Mouse (Mus musculus): ENCODE data around the gene C130074G19Rik. TPM values are rescaled to one million over a fixed set of nuclear protein-coding genes. Genes with fewer than 3 reads are reported as not detected.

The C130074G19Rik gene
- polyA plus RNA-seq (2015; fragmentation: Nextera tagmentation; extraction: Ambion mirVana), result 0.97 and 1.0 TPM in 2 replicates

DNA sequence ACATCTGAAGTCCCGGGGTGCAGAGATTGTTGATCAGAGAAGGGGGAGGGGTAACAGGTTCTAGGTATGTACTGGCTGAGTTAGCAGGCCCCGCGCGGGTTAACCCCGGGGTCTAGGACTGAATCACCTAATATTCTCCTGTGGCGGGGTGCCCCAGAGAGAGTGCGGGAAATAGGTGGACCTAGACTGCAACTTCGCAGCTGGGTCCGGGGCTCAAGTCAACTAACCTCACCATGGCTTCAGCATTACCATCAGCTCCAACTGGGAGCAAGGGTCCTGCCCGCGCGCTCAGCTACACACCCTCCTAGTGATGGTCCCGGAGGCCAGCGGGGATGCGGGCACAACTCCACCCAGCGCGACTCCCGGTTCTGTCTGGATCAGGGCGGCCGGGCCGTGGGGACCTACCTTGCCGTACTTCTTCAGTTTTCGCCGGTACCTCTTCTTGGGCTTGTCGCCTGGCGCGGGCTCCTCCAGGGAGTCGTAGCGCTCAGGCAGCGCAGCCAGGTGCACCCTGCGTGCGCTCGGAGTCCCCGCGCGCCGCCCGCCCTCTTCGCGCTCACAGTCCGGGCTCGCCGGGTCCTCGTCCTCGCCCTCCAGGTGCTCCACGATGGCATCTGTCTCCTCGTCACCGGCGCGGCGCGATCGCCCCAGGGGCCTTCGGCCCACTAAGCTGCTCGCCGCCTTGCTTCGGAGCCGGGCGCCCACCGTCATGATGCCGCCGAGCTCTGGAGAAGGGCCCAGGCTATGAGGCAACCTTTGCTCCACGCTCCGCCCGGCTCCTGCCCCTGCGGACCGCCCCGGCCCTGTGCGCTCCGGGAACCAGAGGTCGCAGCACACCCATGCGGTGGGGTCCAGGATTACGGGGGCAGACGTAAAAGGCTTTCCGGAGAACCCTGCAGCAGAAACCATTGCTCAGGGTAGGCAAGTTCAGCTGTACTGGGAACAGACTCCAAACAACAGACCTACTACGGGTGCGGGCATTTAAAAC is at the start of gene C130074G19Rik:
Gene C130074G19Rik, minus strand, starts transcription at position 938 of the 988 bp plus-strand sequence.
- 3% methylated on average over 67 of the region's 77 CpGs for WGBS
- peak; percentile 52; the same call in 1 of the 2 replicates for ATAC-seq
- no peak within 1 kb of the TSS for H3K27ac ChIP-seq (ENCODE audit: low read depth, low read length)

DNA sequence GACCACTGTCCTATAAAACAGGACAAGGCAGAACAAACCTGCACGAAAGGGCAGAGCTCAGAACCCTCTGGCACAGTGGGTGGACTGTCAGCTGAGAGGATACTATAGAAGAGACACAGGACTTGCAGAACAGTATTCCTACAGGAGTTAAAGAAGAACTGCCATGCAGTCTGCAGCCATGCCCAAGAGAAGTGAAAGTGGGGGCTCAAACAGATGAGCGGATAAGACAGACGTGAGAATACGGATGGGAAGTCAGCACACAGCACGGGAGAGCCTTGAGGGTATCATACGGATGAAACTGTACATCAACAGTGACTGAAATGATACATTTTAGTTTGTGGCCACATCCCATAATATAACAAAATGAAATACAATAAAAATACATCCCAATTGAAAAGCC is 48.1 kb upstream of the C130074G19Rik start:
- Histone ChIP-seq H3K4me1 (ENCODE audit: control insufficient read depth, insufficient read depth, low read depth, low read length) (no peaks in the 10 kb centered on the region), H3K27me3 (replicated peaks; ENCODE audit: control insufficient read depth, insufficient read depth, low read length) (no peaks in the 10 kb centered on the region), H3K9me3 (ENCODE audit: control insufficient read depth, low read length) (no peaks in the 10 kb centered on the region), H3K4me2 (ENCODE audit: low read length) (no peak overlapping the region), H3K27ac (ENCODE audit: low read depth, low read length) (no peak overlapping the region), H3K4me3 (ENCODE audit: low read length) (no peak overlapping the region), H3K9ac (ENCODE audit: low read depth, low read length) (no peak overlapping the region), H3K36me3 (ENCODE audit: control insufficient read depth, insufficient read depth, low read length) (peaks cover 3% of the 10 kb centered on the region; the same call in 1 of the 2 replicates)
- no peak for ATAC-seq
- WGBS, result 75% methylated on average over 6 of the region's 6 CpGs

More for the DNA sequence above, at the start of gene C130074G19Rik:
- peaks cover 22% of the 10 kb centered on the region for H3K27me3 ChIP-seq (replicated peaks; ENCODE audit: control insufficient read depth, insufficient read depth, low read length)
- peak within 1 kb of the TSS; percentile 57 for H3K4me3 ChIP-seq (ENCODE audit: low read length)
- H3K4me1 ChIP-seq (ENCODE audit: control insufficient read depth, insufficient read depth, low read depth, low read length), result peaks cover 8% of the 10 kb centered on the region
- H3K36me3 ChIP-seq (ENCODE audit: control insufficient read depth, insufficient read depth, low read length), result no peaks in the 10 kb centered on the region
- H3K4me2 ChIP-seq (ENCODE audit: low read length), result peak within 1 kb of the TSS; percentile 95
- no peaks in the 10 kb centered on the region; the same call in 1 of the 2 replicates for H3K9me3 ChIP-seq (ENCODE audit: control insufficient read depth, low read length)
- H3K9ac ChIP-seq (ENCODE audit: low read depth, low read length), result peak within 1 kb of the TSS; percentile 67

- peaks cover 2% of the 10 kb centered on the region; the same call in 1 of the 2 replicates for H3K36me3 ChIP-seq (ENCODE audit: control insufficient read depth, insufficient read depth, low read length)
- no peak overlapping the region for H3K4me2 ChIP-seq (ENCODE audit: low read length)
- no peak overlapping the region for H3K27ac ChIP-seq (ENCODE audit: low read depth, low read length)
- H3K9ac ChIP-seq (ENCODE audit: low read depth, low read length), result no peak overlapping the region
- H3K4me1 ChIP-seq (ENCODE audit: control insufficient read depth, insufficient read depth, low read depth, low read length), result no peaks in the 10 kb centered on the region
- no peaks in the 10 kb centered on the region for H3K27me3 ChIP-seq (replicated peaks; ENCODE audit: control insufficient read depth, insufficient read depth, low read length)
- no peak overlapping the region for H3K4me3 ChIP-seq (ENCODE audit: low read length)
- no peaks in the 10 kb centered on the region for H3K9me3 ChIP-seq (ENCODE audit: control insufficient read depth, low read length)
- 71% methylated on average over 1 of the region's 1 CpGs for WGBS
- no peak for ATAC-seq
Measured at GRCm38 (mm10) chr1:184928382-184928781, 45.4 kb upstream of the C130074G19Rik start.

DNA sequence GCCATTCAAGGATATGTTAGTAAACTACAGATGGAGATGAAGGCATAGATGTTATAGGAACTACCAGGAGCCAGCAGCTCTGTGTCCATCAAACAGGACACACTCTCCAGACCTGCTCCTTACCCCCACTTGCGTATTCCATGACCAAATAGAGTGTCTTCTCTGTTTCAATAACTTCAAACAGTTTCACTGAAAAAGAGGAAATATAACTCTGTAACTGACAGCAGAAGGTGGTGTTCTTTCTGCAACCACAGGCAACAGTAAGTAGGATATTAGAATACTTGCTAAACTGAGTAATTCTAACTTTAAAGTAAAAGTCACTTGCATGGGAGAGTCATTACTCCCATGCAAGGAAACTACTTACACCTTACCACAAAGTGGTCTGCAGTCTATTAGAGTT is 44.9 kb upstream of the C130074G19Rik start:
- H3K4me2 ChIP-seq (ENCODE audit: low read length), result no peak overlapping the region
- no peaks in the 10 kb centered on the region for H3K27me3 ChIP-seq (replicated peaks; ENCODE audit: control insufficient read depth, insufficient read depth, low read length)
- H3K9me3 ChIP-seq (ENCODE audit: control insufficient read depth, low read length), result no peaks in the 10 kb centered on the region
- ATAC-seq, result no peak
- peaks cover 5% of the 10 kb centered on the region; the same call in 1 of the 2 replicates for H3K36me3 ChIP-seq (ENCODE audit: control insufficient read depth, insufficient read depth, low read length)
- no peak overlapping the region for H3K9ac ChIP-seq (ENCODE audit: low read depth, low read length)
- H3K4me1 ChIP-seq (ENCODE audit: control insufficient read depth, insufficient read depth, low read depth, low read length), result no peaks in the 10 kb centered on the region
- H3K27ac ChIP-seq (ENCODE audit: low read depth, low read length), result no peak overlapping the region
- WGBS, result 95% methylated on average over 1 of the region's 1 CpGs
- no peak overlapping the region for H3K4me3 ChIP-seq (ENCODE audit: low read length)

DNA sequence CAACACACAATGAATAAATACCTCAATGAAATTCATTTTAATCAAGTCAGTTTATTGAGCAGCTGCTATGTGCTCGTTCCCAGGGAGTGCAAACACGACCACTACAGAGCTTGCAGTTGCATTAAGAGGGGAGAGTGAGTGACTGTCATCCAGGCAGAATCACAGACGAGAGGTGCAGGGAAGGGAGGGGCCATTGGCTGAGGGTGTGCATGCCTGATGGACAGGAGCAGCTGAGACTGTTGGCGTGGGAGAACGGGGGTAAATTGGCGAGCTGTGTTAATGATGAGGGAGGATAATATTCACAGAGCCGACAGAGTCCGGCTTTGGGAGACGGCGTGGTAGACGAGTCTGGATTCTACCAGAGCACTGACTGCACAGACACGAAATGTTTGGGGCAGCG is 39.8 kb upstream of the C130074G19Rik start:
- ATAC-seq, result no peak
- H3K9ac ChIP-seq (ENCODE audit: low read depth, low read length), result no peak overlapping the region
- 77% methylated on average over 13 of the region's 13 CpGs for WGBS
- no peaks in the 10 kb centered on the region for H3K27me3 ChIP-seq (replicated peaks; ENCODE audit: control insufficient read depth, insufficient read depth, low read length)
- peaks cover 23% of the 10 kb centered on the region for H3K36me3 ChIP-seq (ENCODE audit: control insufficient read depth, insufficient read depth, low read length)
- H3K4me3 ChIP-seq (ENCODE audit: low read length), result no peak overlapping the region
- H3K4me1 ChIP-seq (ENCODE audit: control insufficient read depth, insufficient read depth, low read depth, low read length), result no peaks in the 10 kb centered on the region
- H3K9me3 ChIP-seq (ENCODE audit: control insufficient read depth, low read length), result no peaks in the 10 kb centered on the region
- H3K4me2 ChIP-seq (ENCODE audit: low read length), result no peak overlapping the region
- H3K27ac ChIP-seq (ENCODE audit: low read depth, low read length), result no peak overlapping the region

GRCm38 (mm10) chr1:184920057-184920456 is 37.0 kb upstream of the C130074G19Rik start:
- Histone ChIP-seq H3K4me2 (ENCODE audit: low read length) (no peak overlapping the region), H3K36me3 (ENCODE audit: control insufficient read depth, insufficient read depth, low read length) (peaks cover 25% of the 10 kb centered on the region), H3K4me1 (ENCODE audit: control insufficient read depth, insufficient read depth, low read depth, low read length) (no peaks in the 10 kb centered on the region), H3K4me3 (ENCODE audit: low read length) (no peak overlapping the region), H3K9me3 (ENCODE audit: control insufficient read depth, low read length) (no peaks in the 10 kb centered on the region), H3K9ac (ENCODE audit: low read depth, low read length) (no peak overlapping the region), H3K27me3 (replicated peaks; ENCODE audit: control insufficient read depth, insufficient read depth, low read length) (no peaks in the 10 kb centered on the region), H3K27ac (ENCODE audit: low read depth, low read length) (no peak overlapping the region)
- ATAC-seq, result no peak
- WGBS, result 82% methylated on average over 5 of the region's 5 CpGs

DNA sequence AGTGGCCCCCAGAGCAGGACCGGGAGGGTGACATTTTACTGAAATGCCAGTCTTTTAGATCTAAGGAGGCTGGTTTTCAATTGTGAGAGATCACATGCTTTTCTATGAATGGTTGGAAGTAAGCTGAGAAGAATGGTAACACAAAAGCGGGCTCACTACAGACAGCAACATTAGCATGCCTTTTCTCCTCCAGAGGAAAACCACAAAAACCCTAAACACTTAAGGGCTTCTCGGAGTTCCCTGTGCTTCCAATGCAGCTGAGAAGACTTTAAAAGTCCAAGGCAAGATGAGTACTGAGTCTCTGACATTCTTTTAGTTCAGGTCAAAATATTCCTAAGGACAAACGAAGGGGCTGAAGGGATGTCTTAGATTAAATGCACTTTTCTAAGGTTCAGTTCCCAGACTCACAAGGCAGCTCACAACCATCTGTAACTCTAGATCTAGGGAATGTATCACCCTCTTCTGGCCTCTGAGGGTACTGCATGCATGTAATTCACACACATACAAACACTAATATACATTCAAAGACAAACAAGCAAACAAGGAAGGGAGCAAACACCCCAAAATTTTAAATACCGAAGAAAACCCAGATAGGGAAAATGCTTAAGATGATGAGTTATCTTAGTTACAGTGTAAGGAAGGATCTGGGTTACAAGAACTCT is 35.3 kb upstream of the C130074G19Rik start:
- Histone ChIP-seq H3K27ac (ENCODE audit: low read depth, low read length) (no peak overlapping the region), H3K9ac (ENCODE audit: low read depth, low read length) (no peak overlapping the region), H3K9me3 (ENCODE audit: control insufficient read depth, low read length) (no peaks in the 10 kb centered on the region), H3K27me3 (replicated peaks; ENCODE audit: control insufficient read depth, insufficient read depth, low read length) (no peaks in the 10 kb centered on the region), H3K4me1 (ENCODE audit: control insufficient read depth, insufficient read depth, low read depth, low read length) (no peaks in the 10 kb centered on the region), H3K4me3 (ENCODE audit: low read length) (no peak overlapping the region), H3K4me2 (ENCODE audit: low read length) (no peak overlapping the region), H3K36me3 (ENCODE audit: control insufficient read depth, insufficient read depth, low read length) (peaks cover 25% of the 10 kb centered on the region)
- ATAC-seq, result no peak
- 81% methylated on average over 5 of the region's 5 CpGs for WGBS

- Histone ChIP-seq H3K27me3 (replicated peaks; ENCODE audit: control insufficient read depth, insufficient read depth, low read length) (no peaks in the 10 kb centered on the region), H3K9ac (ENCODE audit: low read depth, low read length) (no peak overlapping the region), H3K36me3 (ENCODE audit: control insufficient read depth, insufficient read depth, low read length) (peaks cover 23% of the 10 kb centered on the region), H3K4me2 (ENCODE audit: low read length) (no peak overlapping the region), H3K27ac (ENCODE audit: low read depth, low read length) (no peak overlapping the region), H3K9me3 (ENCODE audit: control insufficient read depth, low read length) (no peaks in the 10 kb centered on the region), H3K4me3 (ENCODE audit: low read length) (no peak overlapping the region), H3K4me1 (ENCODE audit: control insufficient read depth, insufficient read depth, low read depth, low read length) (no peaks in the 10 kb centered on the region)
- 93% methylated on average over 18 of the region's 18 CpGs for WGBS
- ATAC-seq, result no peak
Measured at GRCm38 (mm10) chr1:184912336-184912735, 29.3 kb upstream of the C130074G19Rik start.

DNA sequence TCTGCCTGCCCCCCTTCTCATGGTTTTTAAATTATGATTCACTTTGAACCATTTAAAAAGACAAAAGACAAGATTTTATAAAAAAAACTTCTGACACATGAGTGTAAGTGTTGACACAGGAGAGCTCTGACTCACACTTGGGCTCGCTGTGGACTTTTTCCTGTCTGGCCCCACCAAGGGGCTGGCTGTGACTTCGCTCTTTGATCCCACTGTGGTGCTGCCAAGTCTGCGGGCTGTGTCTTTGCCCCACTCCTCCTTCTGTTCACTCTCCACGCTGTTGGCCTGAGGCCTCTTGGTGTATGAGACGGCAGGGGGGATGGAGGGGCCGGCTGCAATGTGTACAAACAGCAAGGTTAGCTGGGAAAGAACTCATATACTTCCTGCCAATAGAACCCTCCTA is 28.8 kb upstream of the C130074G19Rik start:
- no peak overlapping the region for H3K4me3 ChIP-seq (ENCODE audit: low read length)
- peak; percentile 68; the same call in 1 of the 2 replicates for ATAC-seq
- H3K9ac ChIP-seq (ENCODE audit: low read depth, low read length), result no peak overlapping the region
- no peaks in the 10 kb centered on the region for H3K27me3 ChIP-seq (replicated peaks; ENCODE audit: control insufficient read depth, insufficient read depth, low read length)
- no peak overlapping the region for H3K4me2 ChIP-seq (ENCODE audit: low read length)
- H3K9me3 ChIP-seq (ENCODE audit: control insufficient read depth, low read length), result no peaks in the 10 kb centered on the region
- peaks cover 23% of the 10 kb centered on the region for H3K36me3 ChIP-seq (ENCODE audit: control insufficient read depth, insufficient read depth, low read length)
- no peak overlapping the region for H3K27ac ChIP-seq (ENCODE audit: low read depth, low read length)
- 52% methylated on average over 6 of the region's 6 CpGs for WGBS
- H3K4me1 ChIP-seq (ENCODE audit: control insufficient read depth, insufficient read depth, low read depth, low read length), result no peaks in the 10 kb centered on the region
